In genomic region chr14:14349485-14350262, GRCm38 (mm10) we compare ENCODE assay signal across 9 mouse cellular contexts. TPM values are rescaled to one million over a fixed set of nuclear protein-coding genes. Genes with fewer than 3 reads are reported as not detected.
DNase-seq lines count a peak whose midpoint lies in the region; ATAC-seq and TF ChIP-seq lines count a peak whose summit lies in the region.
"Had no signal": no experiment of that assay in that cellular context is flagged by ENCODE, and none has a peak within 500 bp of the region (broad histone marks: within the 10 kb centered on the region; RNA-seq: fewer than 3 reads in every experiment).

No protein-coding gene starts in this region.

- no peak for TF ChIP-seq POLR2A in thymus, adult 2 months (IDR thresholded peaks at IDR 0.05; ENCODE audit: control insufficient read depth, extremely low read depth, insufficient read depth, low read length, poor library complexity)

- H3K9me3 ChIP-seq in hindbrain, embryonic 14.5 days (ENCODE audit: control insufficient read depth, low read length) = peaks cover 54% of the 10 kb centered on the region
- peaks cover 46% of the 10 kb centered on the region for H3K9me3 ChIP-seq in hindbrain, embryonic 16.5 days (ENCODE audit: control insufficient read depth, low read length)

- no peak for TF ChIP-seq CTCF in thymus, adult 2 months (IDR thresholded peaks at IDR 0.05; ENCODE audit: borderline replicate concordance, control insufficient read depth, extremely low read depth, insufficient read depth, low read length, poor library complexity)

- no peaks in the 10 kb centered on the region for H3K27me3 ChIP-seq in hindbrain, embryonic 14.5 days (ENCODE audit: control insufficient read depth, insufficient read depth, low read length)
- H3K27me3 ChIP-seq in hindbrain, embryonic 16.5 days (replicated peaks; ENCODE audit: control insufficient read depth, insufficient read depth, low read length) = no peaks in the 10 kb centered on the region
- H3K27me3 ChIP-seq in thymus, adult 2 months (ENCODE audit: control insufficient read depth, insufficient read depth, low read length) = no peaks in the 10 kb centered on the region
- H3K27me3 ChIP-seq: limb, embryonic 12.5 days had no signal

- ATAC-seq in hindbrain, embryonic 14.5 days (ENCODE audit: low FRiP score) = no peak
- ATAC-seq in hindbrain, embryonic 16.5 days = no peak

- no peak overlapping the region for H3K9ac ChIP-seq in hindbrain, embryonic 14.5 days
- no peak overlapping the region for H3K9ac ChIP-seq in hindbrain, embryonic 16.5 days (ENCODE audit: low read depth, low read length)
- H3K9ac ChIP-seq: limb, embryonic 12.5 days had no signal

- H3K27ac ChIP-seq in hindbrain, embryonic 14.5 days = no peak overlapping the region
- no peak overlapping the region for H3K27ac ChIP-seq in hindbrain, embryonic 16.5 days (ENCODE audit: low read depth, low read length)
- no peak overlapping the region for H3K27ac ChIP-seq in thymus, adult 2 months (ENCODE audit: control insufficient read depth, insufficient read depth, low read length)
- H3K27ac ChIP-seq: heart, adult 2 months; limb, embryonic 12.5 days had no signal

- no peak overlapping the region for H3K4me2 ChIP-seq in hindbrain, embryonic 14.5 days (replicated peaks)
- no peak overlapping the region for H3K4me2 ChIP-seq in hindbrain, embryonic 16.5 days (ENCODE audit: low read length)
- H3K4me2 ChIP-seq: limb, embryonic 12.5 days had no signal

- DNase-seq in hindbrain, embryonic 14.5 days (ENCODE audit: low spot score) = peak; percentile 39
- peak; percentile 9 to 20 for DNase-seq in thymus, postnatal 10 days (ENCODE audit: low spot score in 2 of 2)
- DNase-seq in thymus, adult 2 months = no peak
- DNase-seq in cerebellum, postnatal 25 days = peak; percentile 10 to 17
- DNase-seq in right cerebral cortex, postnatal 10 days (ENCODE audit: low spot score in 2 of 2) = peak; percentile 52 to 58
- DNase-seq in urinary bladder, postnatal 10 days (ENCODE audit: low spot score) = no peak

- no peaks in the 10 kb centered on the region for H3K36me3 ChIP-seq in hindbrain, embryonic 14.5 days (replicated peaks; ENCODE audit: control insufficient read depth, insufficient read depth)
- peaks cover 5% of the 10 kb centered on the region for H3K36me3 ChIP-seq in hindbrain, embryonic 16.5 days (ENCODE audit: control insufficient read depth, insufficient read depth, low read length)
- no peaks in the 10 kb centered on the region for H3K36me3 ChIP-seq in thymus, adult 2 months (ENCODE audit: control insufficient read depth, insufficient read depth, low read length)

- no peaks in the 10 kb centered on the region for H3K4me1 ChIP-seq in hindbrain, embryonic 14.5 days (replicated peaks; ENCODE audit: control insufficient read depth, insufficient read depth, low read length)
- no peaks in the 10 kb centered on the region; the same call in none of the 2 replicates for H3K4me1 ChIP-seq in hindbrain, embryonic 16.5 days (ENCODE audit: control insufficient read depth, insufficient read depth, low read depth, low read length)
- no peaks in the 10 kb centered on the region; the same call in 1 of the 2 replicates for H3K4me1 ChIP-seq in thymus, adult 2 months (replicated peaks; ENCODE audit: control insufficient read depth, insufficient read depth, low read length)
- H3K4me1 ChIP-seq: limb, embryonic 12.5 days had no signal

- H3K4me3 ChIP-seq in hindbrain, embryonic 14.5 days (replicated peaks; ENCODE audit: low read length) = no peak overlapping the region
- H3K4me3 ChIP-seq in hindbrain, embryonic 16.5 days (ENCODE audit: low read length) = no peak overlapping the region
- H3K4me3 ChIP-seq in thymus, adult 2 months (ENCODE audit: control insufficient read depth, insufficient read depth, low read length) = no peak overlapping the region
- H3K4me3 ChIP-seq: heart, adult 2 months; limb, embryonic 12.5 days had no signal

- WGBS in hindbrain, embryonic 14.5 days = 97% methylated on average over 20 of the region's 20 CpGs
- 96% methylated on average over 20 of the region's 20 CpGs for WGBS in hindbrain, embryonic 16.5 days
- 98% methylated on average over 20 of the region's 20 CpGs for WGBS in thymus, adult 2 months

RNA-seq across cellular contexts. Expression of gene Il3ra, which starts 3.6 kb away (rescaled TPM):
- 2.2 and 2.7 TPM in 2 replicates for polyA plus RNA-seq in hindbrain, embryonic 14.5 days (2014; fragmentation: Nextera tagmentation; extraction: Ambion mirVana)
- 2.3 and 3.0 TPM in 2 replicates for polyA plus RNA-seq in hindbrain, embryonic 16.5 days (2015; fragmentation: Nextera tagmentation; extraction: Ambion mirVana)
- polyA plus RNA-seq in thymus, adult 2 months (2012; rRNA removed) = 53.9 and 69.0 TPM in 2 replicates

RNA-seq across cellular contexts. Expression of gene Olfr31, which starts 27.0 kb away (rescaled TPM):
- not detected in 2 replicates for polyA plus RNA-seq in hindbrain, embryonic 14.5 days (2014; fragmentation: Nextera tagmentation; extraction: Ambion mirVana)
- 0.11 TPM in 1 of 2 replicates, not detected in the other for polyA plus RNA-seq in hindbrain, embryonic 16.5 days (2015; fragmentation: Nextera tagmentation; extraction: Ambion mirVana)
- polyA plus RNA-seq in thymus, adult 2 months (2012; rRNA removed) = not detected in 2 replicates
- polyA plus RNA-seq: heart, adult 2 months; limb, embryonic 12.5 days had no signal

RNA-seq across cellular contexts. Expression of gene Olfr721-ps1, which starts 51.4 kb away (rescaled TPM):
- not detected in 2 replicates for polyA plus RNA-seq in hindbrain, embryonic 14.5 days (2014; fragmentation: Nextera tagmentation; extraction: Ambion mirVana)
- not detected in 2 replicates for polyA plus RNA-seq in hindbrain, embryonic 16.5 days (2015; fragmentation: Nextera tagmentation; extraction: Ambion mirVana)
- polyA plus RNA-seq in thymus, adult 2 months (2012; rRNA removed) = not detected in 2 replicates
- polyA plus RNA-seq: heart, adult 2 months; limb, embryonic 12.5 days had no signal

Comparison
In these comparisons a context has a peak if more than half of its experiments do, and no peak if none do; other contexts are left out.
1. DNase-seq: peak in hindbrain, embryonic 14.5 days (single experiment), thymus, postnatal 10 days (2 of 2), cerebellum, postnatal 25 days (2 of 2) and right cerebral cortex, postnatal 10 days (2 of 2); none in thymus, adult 2 months (single experiment) and urinary bladder, postnatal 10 days (single experiment).
2. RNA of gene Il3ra, which starts 3.6 kb away (polyA plus RNA-seq): 53.9 to 69.0 TPM in thymus, adult 2 months; 2.3 to 3.0 TPM in hindbrain, embryonic 16.5 days and 2.2 to 2.7 TPM in hindbrain, embryonic 14.5 days; every median in the first group is over 10 times any median in the second.